Mouse (Mus musculus): ENCODE results near the gene BC049352. TPM values are rescaled to one million over a fixed set of nuclear protein-coding genes. Genes with fewer than 3 reads are reported as not detected.

The BC049352 gene
- polyA plus RNA-seq, 1 experiment from 2014 or later = not detected

DNA sequence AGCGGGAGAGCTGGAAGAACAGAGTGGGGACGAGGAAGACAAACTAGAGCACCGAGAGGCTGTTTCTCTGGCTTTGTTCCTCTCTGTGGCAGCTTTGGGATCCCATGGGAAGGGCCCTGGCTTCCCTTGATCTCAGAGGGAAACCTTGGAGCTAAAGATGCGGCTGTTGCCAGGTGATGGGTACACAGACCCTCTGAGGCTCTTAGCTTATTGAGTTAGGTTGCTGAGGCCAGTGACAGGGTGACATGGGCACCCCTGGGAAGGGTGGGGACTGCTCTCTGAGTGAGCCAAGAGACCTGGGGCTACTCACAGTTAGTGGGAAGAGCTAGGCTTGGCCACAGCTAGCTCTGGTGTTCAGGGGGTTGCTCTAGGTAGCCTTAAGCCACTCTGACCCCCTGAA is 13.7 kb downstream of the BC049352 start:
- 73% methylated on average over 4 of the region's 4 CpGs for WGBS
- ATAC-seq (replicated peaks; ENCODE audit: insufficient number of reproducible peaks, insufficient read depth, low FRiP score, low read depth) = no peak

DNA sequence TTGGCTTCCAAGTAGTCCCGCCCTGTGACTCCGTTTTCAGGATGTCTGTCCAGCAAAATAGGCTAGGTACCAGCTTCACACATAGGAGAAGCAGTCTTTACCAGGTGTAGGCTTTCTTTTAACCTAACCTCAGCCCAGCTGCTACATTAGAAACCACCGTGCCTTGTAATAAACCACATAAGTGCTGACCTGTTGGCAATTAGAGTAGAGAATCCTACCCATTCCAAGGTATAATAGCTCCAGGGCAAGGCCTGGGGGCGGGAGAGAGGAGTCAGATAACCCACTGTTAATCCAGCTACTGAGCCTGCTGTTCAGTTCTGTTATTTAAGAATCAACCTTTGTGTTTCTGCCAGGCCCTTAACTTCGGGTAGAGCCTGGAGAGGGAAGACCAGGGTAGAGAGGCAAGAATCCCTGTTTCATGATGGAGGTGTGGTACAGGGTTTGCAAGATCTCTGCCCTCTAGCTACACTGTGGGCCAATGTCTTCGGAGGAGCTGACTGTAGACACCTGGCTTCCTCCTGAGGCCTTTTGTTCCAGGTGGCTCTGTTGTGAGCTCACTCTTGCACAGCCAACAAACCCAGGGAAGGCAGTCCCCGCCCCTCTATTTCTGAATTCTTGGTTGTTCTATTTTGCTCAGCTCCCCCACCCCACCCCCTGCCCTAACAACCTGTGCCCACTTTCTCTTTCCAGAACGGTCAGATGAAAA is 14.5 kb downstream of the BC049352 start:
- no peak overlapping the region for H3K4me3 ChIP-seq
- no peak for ATAC-seq (replicated peaks; ENCODE audit: insufficient number of reproducible peaks, insufficient read depth, low FRiP score, low read depth)
- H3K36me3 ChIP-seq = no peaks in the 10 kb centered on the region
- H3K4me1 ChIP-seq (replicated peaks) = no peaks in the 10 kb centered on the region
- no peaks in the 10 kb centered on the region for H3K9me3 ChIP-seq (replicated peaks)
- 66% methylated on average over 8 of the region's 8 CpGs for WGBS
- no peak overlapping the region for H3K4me2 ChIP-seq
- no peak overlapping the region for H3K9ac ChIP-seq
- no peak overlapping the region for H3K27ac ChIP-seq
- peaks cover 18% of the 10 kb centered on the region; the same call in 1 of the 2 replicates for H3K27me3 ChIP-seq

More for the DNA sequence above, 13.7 kb downstream of the BC049352 start:
- no peaks in the 10 kb centered on the region for H3K9me3 ChIP-seq (replicated peaks)
- H3K27ac ChIP-seq = no peak overlapping the region
- no peak overlapping the region for H3K4me3 ChIP-seq
- peaks cover 18% of the 10 kb centered on the region; the same call in 1 of the 2 replicates for H3K27me3 ChIP-seq
- H3K9ac ChIP-seq = no peak overlapping the region
- H3K4me1 ChIP-seq (replicated peaks) = no peaks in the 10 kb centered on the region
- H3K4me2 ChIP-seq = no peak overlapping the region
- no peaks in the 10 kb centered on the region for H3K36me3 ChIP-seq

DNA sequence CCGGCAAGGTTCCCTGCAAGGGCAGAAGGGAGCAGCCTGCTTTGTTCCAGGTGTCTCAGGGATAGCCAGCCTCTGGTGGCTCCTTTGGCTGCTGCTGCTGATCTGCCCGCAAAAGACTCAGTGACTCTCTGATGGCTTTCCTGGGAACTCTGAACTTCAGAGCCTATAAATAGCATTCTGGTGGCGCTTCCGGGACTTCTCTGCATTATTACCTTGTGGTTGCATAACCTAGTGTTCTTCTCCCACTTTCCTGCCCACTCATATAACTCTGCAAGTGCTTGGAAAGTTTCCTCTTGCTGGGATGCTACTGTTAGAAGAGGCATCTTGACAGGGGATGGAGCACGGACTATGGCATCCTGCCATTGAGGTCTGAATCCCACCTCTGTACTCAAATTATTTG is 15.7 kb downstream of the BC049352 start:
- H3K27me3 ChIP-seq = peaks cover 18% of the 10 kb centered on the region; the same call in 1 of the 2 replicates
- WGBS = 69% methylated on average over 5 of the region's 5 CpGs

DNA sequence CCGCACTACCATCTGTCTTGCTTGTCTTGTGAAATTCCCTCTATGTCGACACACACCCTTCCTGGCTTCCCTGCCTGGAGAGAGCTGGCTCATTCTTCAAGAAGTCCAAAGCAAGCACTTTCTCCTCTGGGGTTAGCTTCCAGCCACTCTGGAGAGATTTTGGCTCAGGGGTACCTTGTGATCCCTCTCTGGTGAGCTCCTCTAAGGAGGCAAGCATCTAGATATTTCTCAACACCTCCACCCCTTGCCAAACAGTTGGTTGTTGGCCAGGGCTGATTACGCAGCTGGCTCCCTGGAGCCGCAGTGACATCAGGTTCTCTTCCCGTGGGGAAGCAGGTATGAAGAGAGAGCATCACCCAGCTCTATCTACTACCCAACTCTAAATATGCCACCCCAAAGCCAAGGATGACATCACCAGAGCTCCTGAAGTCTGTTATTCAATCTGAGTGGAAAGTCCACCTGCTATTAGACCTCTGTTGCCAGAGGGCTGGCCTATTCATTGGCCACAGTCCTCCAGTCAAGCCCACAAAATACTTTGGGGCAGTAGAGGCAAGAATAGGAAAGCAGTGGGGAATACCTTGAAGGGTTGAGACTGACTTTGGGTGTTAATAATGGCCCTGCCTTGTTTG is 19.6 kb downstream of the BC049352 start:
- H3K4me2 ChIP-seq = no peak overlapping the region
- H3K4me1 ChIP-seq (replicated peaks) = no peaks in the 10 kb centered on the region
- ATAC-seq (replicated peaks; ENCODE audit: insufficient number of reproducible peaks, insufficient read depth, low FRiP score, low read depth) = no peak
- H3K36me3 ChIP-seq = no peaks in the 10 kb centered on the region
- 71% methylated on average over 5 of the region's 5 CpGs for WGBS
- H3K9ac ChIP-seq = no peak overlapping the region
- no peak overlapping the region for H3K27ac ChIP-seq
- H3K4me3 ChIP-seq = no peak overlapping the region
- H3K9me3 ChIP-seq (replicated peaks) = no peaks in the 10 kb centered on the region
- 0 out of 2 replicates have a peak, but pooled peaks cover under 1% of the 10 kb centered on the region for H3K27me3 ChIP-seq

More for the DNA sequence above, 15.7 kb downstream of the BC049352 start:
- Histone ChIP-seq H3K27ac (no peak overlapping the region), H3K9ac (no peak overlapping the region), H3K4me2 (no peak overlapping the region), H3K36me3 (no peaks in the 10 kb centered on the region), H3K9me3 (replicated peaks) (no peaks in the 10 kb centered on the region), H3K4me3 (no peak overlapping the region), H3K4me1 (replicated peaks) (no peaks in the 10 kb centered on the region)
- ATAC-seq (replicated peaks; ENCODE audit: insufficient number of reproducible peaks, insufficient read depth, low FRiP score, low read depth) = no peak

DNA sequence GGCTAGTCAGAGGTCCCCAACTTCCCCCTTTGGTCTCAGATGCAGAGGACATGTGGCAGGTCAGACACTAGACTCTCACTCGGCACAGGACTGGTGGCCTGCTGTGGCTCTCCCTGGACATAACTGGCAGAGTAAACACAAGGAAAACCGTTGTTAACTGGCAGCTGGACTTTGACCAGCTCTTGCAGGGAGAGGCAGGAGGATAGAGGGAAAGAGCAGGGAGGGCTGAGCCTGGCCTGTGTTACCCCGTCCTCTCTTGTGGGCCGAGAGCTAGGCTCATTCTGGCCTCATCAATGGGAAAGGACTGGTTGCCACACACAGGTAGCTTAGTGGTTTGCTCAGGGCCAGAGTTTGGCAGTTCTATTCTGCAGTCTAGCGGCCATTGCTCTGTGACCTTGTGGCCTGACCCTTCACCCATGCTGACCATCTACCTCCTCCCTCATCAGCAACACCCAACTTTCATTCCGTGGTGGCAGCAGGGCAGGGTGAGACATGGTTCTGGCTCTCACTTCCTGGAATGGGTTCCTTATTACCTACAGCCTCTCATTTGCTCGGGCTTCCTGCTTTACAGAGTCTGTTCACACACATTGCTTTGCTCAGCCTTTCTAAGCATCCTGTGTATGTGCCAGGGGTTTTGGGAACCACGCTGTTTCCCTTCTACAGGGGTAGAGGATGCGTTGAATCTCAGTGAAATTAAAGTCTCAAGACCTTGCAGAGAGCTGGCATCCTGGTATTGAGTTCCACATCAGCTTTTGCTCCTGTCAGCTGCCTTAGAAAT is 20.4 kb downstream of the BC049352 start:
- no peak overlapping the region for H3K9ac ChIP-seq
- no peaks in the 10 kb centered on the region for H3K36me3 ChIP-seq
- H3K27ac ChIP-seq = no peak overlapping the region
- H3K27me3 ChIP-seq = no peaks in the 10 kb centered on the region
- no peak overlapping the region for H3K4me3 ChIP-seq
- no peaks in the 10 kb centered on the region for H3K4me1 ChIP-seq (replicated peaks)
- 64% methylated on average over 9 of the region's 9 CpGs for WGBS
- no peaks in the 10 kb centered on the region for H3K9me3 ChIP-seq (replicated peaks)
- no peak for ATAC-seq (replicated peaks; ENCODE audit: insufficient number of reproducible peaks, insufficient read depth, low FRiP score, low read depth)
- no peak overlapping the region for H3K4me2 ChIP-seq

GRCm38 (mm10) chr9:45203797-45204410 is 22.1 kb downstream of the BC049352 start, which contains the start of gene Tmprss4:
Gene Tmprss4, minus strand, starts transcription at chr9:45204092.
- WGBS = 68% methylated on average over 8 of the region's 8 CpGs
- Histone ChIP-seq H3K9ac (no peak within 1 kb of the TSS), H3K9me3 (replicated peaks) (no peaks in the 10 kb centered on the region), H3K36me3 (no peaks in the 10 kb centered on the region), H3K4me2 (no peak within 1 kb of the TSS), H3K27ac (no peak within 1 kb of the TSS), H3K4me1 (replicated peaks) (no peaks in the 10 kb centered on the region), H3K27me3 (no peaks in the 10 kb centered on the region), H3K4me3 (no peak within 1 kb of the TSS)
- no peak for ATAC-seq (replicated peaks; ENCODE audit: insufficient number of reproducible peaks, insufficient read depth, low FRiP score, low read depth)

DNA sequence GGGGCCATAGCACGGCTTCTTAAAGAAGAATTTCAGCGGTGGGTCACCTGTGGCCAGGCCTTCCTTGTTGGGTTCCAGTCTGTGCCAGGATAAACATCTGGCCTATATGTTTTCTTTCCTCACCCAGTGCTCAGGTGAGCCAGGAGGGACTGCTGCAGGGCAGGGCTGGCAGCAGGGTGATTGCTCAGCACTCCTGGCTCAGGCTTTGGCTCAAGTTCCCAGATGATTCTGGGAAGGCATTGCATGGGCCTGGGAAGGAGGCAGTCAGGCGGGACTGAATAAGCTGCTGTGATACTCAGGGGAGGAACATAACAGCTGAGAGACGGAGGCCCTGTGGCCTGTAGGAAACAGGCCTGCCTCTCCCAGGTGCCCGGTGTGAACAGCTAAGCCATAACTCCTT is 23.3 kb downstream of the BC049352 start:
- 83% methylated on average over 5 of the region's 5 CpGs for WGBS
- no peak for ATAC-seq (replicated peaks; ENCODE audit: insufficient number of reproducible peaks, insufficient read depth, low FRiP score, low read depth)
- no peak overlapping the region for H3K27ac ChIP-seq
- no peak overlapping the region for H3K4me2 ChIP-seq
- no peak overlapping the region for H3K4me3 ChIP-seq
- H3K9me3 ChIP-seq (replicated peaks) = no peaks in the 10 kb centered on the region
- H3K27me3 ChIP-seq = no peaks in the 10 kb centered on the region
- no peak overlapping the region for H3K9ac ChIP-seq
- no peaks in the 10 kb centered on the region for H3K36me3 ChIP-seq
- no peaks in the 10 kb centered on the region for H3K4me1 ChIP-seq (replicated peaks)

GRCm38 (mm10) chr9:45206121-45206520 is 24.3 kb downstream of the BC049352 start:
- ATAC-seq (replicated peaks; ENCODE audit: insufficient number of reproducible peaks, insufficient read depth, low FRiP score, low read depth) = no peak
- WGBS = 63% methylated on average over 4 of the region's 4 CpGs

DNA sequence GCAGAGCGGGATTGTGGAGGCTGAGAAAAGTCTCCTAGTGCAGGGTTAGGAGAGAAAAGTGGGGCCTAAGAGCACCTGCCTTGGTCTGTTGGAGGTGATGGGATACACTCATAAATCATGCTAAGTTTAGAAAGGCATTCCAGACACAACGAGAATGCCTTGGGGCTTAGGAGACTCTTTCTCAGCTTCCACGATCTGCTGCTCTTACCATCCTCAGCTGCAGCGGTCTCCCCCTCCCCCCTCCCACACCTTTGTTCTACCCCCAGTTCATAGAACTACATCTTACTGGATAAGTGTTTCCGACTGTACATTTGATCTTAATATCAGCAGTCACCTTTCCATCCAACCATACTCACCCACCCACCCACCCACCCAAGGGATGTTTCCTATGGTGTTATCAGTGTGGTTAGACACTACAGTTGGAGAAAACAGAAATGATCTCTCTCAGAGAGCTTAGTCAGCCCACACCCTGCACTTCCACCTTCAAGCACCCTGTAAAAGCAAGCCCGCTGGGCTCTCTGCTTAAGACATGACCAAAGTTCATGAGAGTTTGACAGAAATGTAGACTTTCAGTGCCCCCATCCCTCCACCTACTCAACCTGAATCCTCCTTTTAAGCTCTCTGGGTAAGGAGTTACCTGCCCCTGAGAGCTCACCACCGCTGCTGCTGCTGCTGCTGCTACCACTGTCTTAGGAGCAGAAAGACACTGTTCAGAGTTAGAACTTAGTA is 25.4 kb downstream of the BC049352 start:
- Histone ChIP-seq H3K4me3 (no peak overlapping the region), H3K36me3 (no peaks in the 10 kb centered on the region), H3K9me3 (replicated peaks) (no peaks in the 10 kb centered on the region), H3K27ac (no peak overlapping the region), H3K9ac (no peak overlapping the region), H3K4me2 (no peak overlapping the region), H3K4me1 (replicated peaks) (no peaks in the 10 kb centered on the region), H3K27me3 (no peaks in the 10 kb centered on the region)
- ATAC-seq (replicated peaks; ENCODE audit: insufficient number of reproducible peaks, insufficient read depth, low FRiP score, low read depth) = no peak
- 65% methylated on average over 7 of the region's 7 CpGs for whole genome bisulfite sequencing

More at GRCm38 (mm10) chr9:45206121-45206520, 24.3 kb downstream of the BC049352 start:
- H3K27me3 ChIP-seq = no peaks in the 10 kb centered on the region
- no peak overlapping the region for H3K27ac ChIP-seq
- no peak overlapping the region for H3K4me3 ChIP-seq
- H3K36me3 ChIP-seq = no peaks in the 10 kb centered on the region
- H3K9ac ChIP-seq = no peak overlapping the region
- H3K9me3 ChIP-seq (replicated peaks) = no peaks in the 10 kb centered on the region
- no peak overlapping the region for H3K4me2 ChIP-seq
- no peaks in the 10 kb centered on the region for H3K4me1 ChIP-seq (replicated peaks)

GRCm38 (mm10) chr9:45212001-45212400 is 30.2 kb downstream of the BC049352 start:
- H3K9ac ChIP-seq = no peak overlapping the region
- H3K4me3 ChIP-seq = no peak overlapping the region
- ATAC-seq (replicated peaks; ENCODE audit: insufficient number of reproducible peaks, insufficient read depth, low FRiP score, low read depth) = no peak
- H3K27me3 ChIP-seq = 0 out of 2 replicates have a peak, but pooled peaks cover 1% of the 10 kb centered on the region
- H3K36me3 ChIP-seq = no peaks in the 10 kb centered on the region
- no peak overlapping the region for H3K27ac ChIP-seq
- no peaks in the 10 kb centered on the region for H3K9me3 ChIP-seq (replicated peaks)
- 74% methylated on average over 6 of the region's 6 CpGs for WGBS
- no peak overlapping the region for H3K4me2 ChIP-seq
- no peaks in the 10 kb centered on the region for H3K4me1 ChIP-seq (replicated peaks)
